Mouse (Mus musculus): Measurements from ENCODE around the gene Armh1. TPM values are rescaled to one million over a fixed set of nuclear protein-coding genes. Genes with fewer than 3 reads are reported as not detected.

Gene Armh1
- polyA plus RNA-seq, 1 experiment: 0.25 TPM

- no peaks in the 10 kb centered on the region for H3K27me3 ChIP-seq (replicated peaks; ENCODE audit: control insufficient read depth, insufficient read depth, low read length)
- 3% methylated on average over 20 of the region's 20 CpGs for WGBS
- no peaks in the 10 kb centered on the region for H3K4me1 ChIP-seq (ENCODE audit: control insufficient read depth, insufficient read depth, low read length)
- no peak overlapping the region for H3K27ac ChIP-seq (ENCODE audit: insufficient read depth, low read depth, low read length)
- peak; percentile 90 for DNase-seq
- no peaks in the 10 kb centered on the region for H3K36me3 ChIP-seq (ENCODE audit: control insufficient read depth, insufficient read depth, low read length)
- H3K4me3 ChIP-seq (ENCODE audit: insufficient read depth, low read depth, low read length): no peak overlapping the region
- TF ChIP-seq POLR2A (IDR thresholded peaks at IDR 0.05; ENCODE audit: low read depth, low read length) (no peak), CTCF (conservative IDR thresholded peaks at IDR 0.05; ENCODE audit: insufficient read depth, insufficient read length, low read depth, low read length) (peak; percentile 79)
Measured at GRCm38 (mm10) chr4:117210147-117211074, 41.5 kb downstream of the Armh1 start.

- Histone ChIP-seq H3K27ac (ENCODE audit: insufficient read depth, low read depth, low read length) (no peak overlapping the region), H3K27me3 (replicated peaks; ENCODE audit: control insufficient read depth, insufficient read depth, low read length) (no peaks in the 10 kb centered on the region), H3K4me1 (ENCODE audit: control insufficient read depth, insufficient read depth, low read length) (no peaks in the 10 kb centered on the region), H3K36me3 (ENCODE audit: control insufficient read depth, insufficient read depth, low read length) (no peaks in the 10 kb centered on the region), H3K4me3 (ENCODE audit: insufficient read depth, low read depth, low read length) (no peak overlapping the region)
- 83% methylated on average over 6 of the region's 6 CpGs for WGBS
- no peak for DNase-seq
- no peak for TF ChIP-seq CTCF (conservative IDR thresholded peaks at IDR 0.05; ENCODE audit: insufficient read depth, insufficient read length, low read depth, low read length)
- no peak for TF ChIP-seq POLR2A (IDR thresholded peaks at IDR 0.05; ENCODE audit: low read depth, low read length)
Measured at GRCm38 (mm10) chr4:117209592-117209991, 42.3 kb downstream of the Armh1 start.

- TF ChIP-seq CTCF (conservative IDR thresholded peaks at IDR 0.05; ENCODE audit: insufficient read depth, insufficient read length, low read depth, low read length): no peak
- TF ChIP-seq POLR2A (IDR thresholded peaks at IDR 0.05; ENCODE audit: low read depth, low read length): no peak
- no peaks in the 10 kb centered on the region for H3K27me3 ChIP-seq (replicated peaks; ENCODE audit: control insufficient read depth, insufficient read depth, low read length)
- H3K4me3 ChIP-seq (ENCODE audit: insufficient read depth, low read depth, low read length): no peak overlapping the region
- WGBS: 62% methylated on average over 4 of the region's 4 CpGs
- H3K27ac ChIP-seq (ENCODE audit: insufficient read depth, low read depth, low read length): no peak overlapping the region
- DNase-seq: no peak
- 0 out of 2 replicates have a peak, but pooled peaks cover 3% of the 10 kb centered on the region for H3K4me1 ChIP-seq (ENCODE audit: control insufficient read depth, insufficient read depth, low read length)
- H3K36me3 ChIP-seq (ENCODE audit: control insufficient read depth, insufficient read depth, low read length): no peaks in the 10 kb centered on the region
Measured at GRCm38 (mm10) chr4:117202992-117203354, 49.0 kb downstream of the Armh1 start.

- no peak for TF ChIP-seq POLR2A (IDR thresholded peaks at IDR 0.05; ENCODE audit: low read depth, low read length)
- peak; percentile 35; the same call in 1 of the 2 replicates for TF ChIP-seq CTCF (conservative IDR thresholded peaks at IDR 0.05; ENCODE audit: insufficient read depth, insufficient read length, low read depth, low read length)
- peak; percentile 77 for DNase-seq
- H3K36me3 ChIP-seq (ENCODE audit: control insufficient read depth, insufficient read depth, low read length): no peaks in the 10 kb centered on the region
- 2% methylated on average over 25 of the region's 25 CpGs for WGBS
- H3K27me3 ChIP-seq (replicated peaks; ENCODE audit: control insufficient read depth, insufficient read depth, low read length): no peaks in the 10 kb centered on the region
- peak overlapping the region; percentile 47 for H3K4me3 ChIP-seq (ENCODE audit: insufficient read depth, low read depth, low read length)
- 0 out of 2 replicates have a peak, but pooled peaks cover 3% of the 10 kb centered on the region for H3K4me1 ChIP-seq (ENCODE audit: control insufficient read depth, insufficient read depth, low read length)
- H3K27ac ChIP-seq (ENCODE audit: insufficient read depth, low read depth, low read length): peak overlapping the region; percentile 63; the same call in 1 of the 2 replicates
Measured at GRCm38 (mm10) chr4:117202046-117202991, 49.6 kb downstream of the Armh1 start.

- no peak for TF ChIP-seq POLR2A (IDR thresholded peaks at IDR 0.05; ENCODE audit: low read depth, low read length)
- no peak for TF ChIP-seq CTCF (conservative IDR thresholded peaks at IDR 0.05; ENCODE audit: insufficient read depth, insufficient read length, low read depth, low read length)
- Histone ChIP-seq H3K27me3 (replicated peaks; ENCODE audit: control insufficient read depth, insufficient read depth, low read length) (no peaks in the 10 kb centered on the region), H3K36me3 (ENCODE audit: control insufficient read depth, insufficient read depth, low read length) (no peaks in the 10 kb centered on the region), H3K4me1 (ENCODE audit: control insufficient read depth, insufficient read depth, low read length) (peaks cover 6% of the 10 kb centered on the region), H3K27ac (ENCODE audit: insufficient read depth, low read depth, low read length) (no peak overlapping the region), H3K4me3 (ENCODE audit: insufficient read depth, low read depth, low read length) (no peak overlapping the region)
- 93% methylated on average over 14 of the region's 14 CpGs for WGBS
- no peak for DNase-seq
Measured at GRCm38 (mm10) chr4:117191804-117192203, 60.1 kb downstream of the Armh1 start.

GRCm38 (mm10) chr4:117190660-117191059 is 61.3 kb downstream of the Armh1 start:
- Histone ChIP-seq H3K27ac (ENCODE audit: insufficient read depth, low read depth, low read length) (peak overlapping the region; percentile 74; the same call in 1 of the 2 replicates), H3K4me1 (ENCODE audit: control insufficient read depth, insufficient read depth, low read length) (peaks cover 6% of the 10 kb centered on the region), H3K4me3 (ENCODE audit: insufficient read depth, low read depth, low read length) (no peak overlapping the region), H3K27me3 (replicated peaks; ENCODE audit: control insufficient read depth, insufficient read depth, low read length) (no peaks in the 10 kb centered on the region), H3K36me3 (ENCODE audit: control insufficient read depth, insufficient read depth, low read length) (no peaks in the 10 kb centered on the region)
- 65% methylated on average over 7 of the region's 7 CpGs for WGBS
- TF ChIP-seq POLR2A (IDR thresholded peaks at IDR 0.05; ENCODE audit: low read depth, low read length) (no peak), CTCF (conservative IDR thresholded peaks at IDR 0.05; ENCODE audit: insufficient read depth, insufficient read length, low read depth, low read length) (no peak)
- DNase-seq: no peak

Measured in kidney, adult 2 months (tissue).